Mouse (Mus musculus): ENCODE measurements around the gene Taar5. TPM values are rescaled to one million over a fixed set of nuclear protein-coding genes. Genes with fewer than 3 reads are reported as not detected.

The Taar5 gene
- polyA plus RNA-seq, 1 experiment from 2014 or later = not detected

DNA sequence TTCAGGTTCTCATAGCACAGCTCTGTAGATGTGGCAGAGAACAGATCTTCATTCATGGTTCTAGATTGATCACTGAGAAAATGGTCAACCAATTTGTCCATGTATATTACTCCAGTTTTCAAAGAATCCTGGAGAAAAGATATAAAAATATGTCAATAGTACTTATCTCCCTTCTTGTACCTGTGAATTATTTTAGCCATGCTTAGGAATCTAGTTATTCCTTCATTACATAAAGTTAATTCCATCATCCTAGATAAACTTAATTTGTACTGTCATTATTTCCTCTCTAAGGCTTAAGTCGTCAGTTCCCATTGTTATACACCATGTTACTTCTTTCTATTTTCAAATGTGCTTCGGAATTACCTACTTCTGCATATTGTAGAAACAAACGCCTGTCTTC is 22.9 kb downstream of the Taar5 start, which contains the start of gene Taar7a:
Taar7a (minus strand) TSS at position 101 of the 400 bp plus-strand sequence.
- ATAC-seq (ENCODE audit: low FRiP score) = no peak

DNA sequence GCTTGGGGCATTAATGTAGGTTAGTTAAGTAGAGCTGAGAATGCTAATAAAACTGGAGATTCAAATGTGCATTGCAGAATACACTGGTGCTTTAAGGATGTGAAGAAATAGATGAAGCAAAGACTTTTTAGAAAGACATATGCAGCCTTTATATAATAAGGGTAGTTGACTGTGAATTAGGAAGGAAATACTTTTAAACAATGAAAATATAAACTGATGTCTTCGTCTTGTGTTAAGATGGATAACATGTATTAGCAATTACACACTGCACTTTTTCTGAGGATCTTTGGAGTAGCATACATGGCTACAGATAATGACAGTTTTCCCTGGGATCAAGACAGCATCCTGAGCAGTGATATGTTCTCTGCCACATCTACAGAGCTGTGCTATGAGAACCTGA is 29.1 kb downstream of the Taar5 start, which contains the start of gene Taar7b:
Taar7b (plus strand) TSS at position 301 of the 400 bp plus-strand sequence.
- H3K27me3 ChIP-seq (ENCODE audit: control insufficient read depth, insufficient read depth, low read length) = no peaks in the 10 kb centered on the region
- WGBS = 94% methylated on average over 1 of the region's 1 CpGs
- no peak within 1 kb of the TSS for H3K9ac ChIP-seq (ENCODE audit: low read length)
- no peak within 1 kb of the TSS for H3K4me3 ChIP-seq (ENCODE audit: low read depth, low read length)
- H3K27ac ChIP-seq (ENCODE audit: low read depth, low read length) = no peak within 1 kb of the TSS
- H3K36me3 ChIP-seq (ENCODE audit: control insufficient read depth, insufficient read depth, low read length) = no peaks in the 10 kb centered on the region
- no peaks in the 10 kb centered on the region for H3K4me1 ChIP-seq (ENCODE audit: control insufficient read depth, insufficient read depth, low read length)
- no peaks in the 10 kb centered on the region for H3K9me3 ChIP-seq (ENCODE audit: control insufficient read depth, low read length)
- DNase-seq (ENCODE audit: low spot score, missing footprints) (no peak), ATAC-seq (ENCODE audit: low FRiP score) (no peak)
- H3K4me2 ChIP-seq = no peak within 1 kb of the TSS

More for the DNA sequence above, 22.9 kb downstream of the Taar5 start, which contains the start of gene Taar7a:
- H3K4me3 ChIP-seq (ENCODE audit: low read depth, low read length) = no peak within 1 kb of the TSS
- no peak within 1 kb of the TSS for H3K4me2 ChIP-seq
- no peak for DNase-seq (ENCODE audit: low spot score, missing footprints)
- H3K9me3 ChIP-seq (ENCODE audit: control insufficient read depth, low read length) = no peaks in the 10 kb centered on the region
- H3K9ac ChIP-seq (ENCODE audit: low read length) = no peak within 1 kb of the TSS
- H3K27me3 ChIP-seq (ENCODE audit: control insufficient read depth, insufficient read depth, low read length) = no peaks in the 10 kb centered on the region
- H3K4me1 ChIP-seq (ENCODE audit: control insufficient read depth, insufficient read depth, low read length) = no peaks in the 10 kb centered on the region
- no peak within 1 kb of the TSS for H3K27ac ChIP-seq (ENCODE audit: low read depth, low read length)
- WGBS = 87% methylated on average over 3 of the region's 3 CpGs
- H3K36me3 ChIP-seq (ENCODE audit: control insufficient read depth, insufficient read depth, low read length) = no peaks in the 10 kb centered on the region

DNA sequence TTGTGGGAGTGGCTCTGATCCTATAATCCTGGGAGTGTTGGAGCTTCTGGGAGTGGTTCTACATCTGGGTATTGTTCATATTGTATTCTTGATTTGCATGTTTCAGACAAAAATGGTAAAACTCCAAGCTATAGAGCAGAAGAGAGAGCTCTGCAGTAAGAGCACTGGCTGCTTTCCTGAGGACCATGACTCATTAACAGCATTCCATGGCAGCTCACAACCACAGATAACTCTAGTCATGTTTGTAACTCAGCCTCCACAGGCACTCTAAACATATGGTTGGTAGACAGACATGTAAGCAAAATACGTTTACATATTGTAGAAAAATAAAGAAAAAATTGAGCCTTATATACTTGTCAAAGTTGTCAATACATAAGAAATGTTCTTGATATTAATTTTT is 35.9 kb downstream of the Taar5 start:
- no peak overlapping the region for H3K9ac ChIP-seq (ENCODE audit: low read length)
- H3K9me3 ChIP-seq (ENCODE audit: control insufficient read depth, low read length) = no peaks in the 10 kb centered on the region
- ATAC-seq (ENCODE audit: low FRiP score) = no peak
- no peaks in the 10 kb centered on the region for H3K27me3 ChIP-seq (ENCODE audit: control insufficient read depth, insufficient read depth, low read length)
- no peak overlapping the region for H3K27ac ChIP-seq (ENCODE audit: low read depth, low read length)
- H3K4me1 ChIP-seq (ENCODE audit: control insufficient read depth, insufficient read depth, low read length) = no peaks in the 10 kb centered on the region
- WGBS = 76% methylated on average over 1 of the region's 1 CpGs
- no peak overlapping the region for H3K4me2 ChIP-seq
- H3K4me3 ChIP-seq (ENCODE audit: low read depth, low read length) = no peak overlapping the region
- DNase-seq (ENCODE audit: low spot score, missing footprints) = no peak
- H3K36me3 ChIP-seq (ENCODE audit: control insufficient read depth, insufficient read depth, low read length) = no peaks in the 10 kb centered on the region

DNA sequence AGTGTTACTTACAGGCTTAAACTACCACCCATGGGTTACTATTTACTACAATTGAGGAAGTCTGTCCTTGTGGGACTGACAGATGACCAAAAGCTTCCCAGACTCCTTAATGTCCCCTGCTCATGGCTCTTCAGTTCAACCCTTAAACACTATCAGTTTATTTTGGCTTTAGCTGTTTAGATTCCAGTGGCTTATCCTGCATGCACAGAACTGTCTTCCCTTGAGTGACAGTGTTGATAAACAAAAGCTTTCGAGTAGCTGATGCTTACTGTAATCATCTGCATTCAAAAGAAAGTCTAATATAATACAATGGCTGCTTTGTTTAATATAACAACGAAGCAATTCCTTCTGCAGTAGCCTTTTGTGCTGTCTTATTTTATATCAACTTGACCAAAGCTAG is 36.5 kb downstream of the Taar5 start:
- no peak overlapping the region for H3K4me3 ChIP-seq (ENCODE audit: low read depth, low read length)
- H3K4me2 ChIP-seq = no peak overlapping the region
- no peaks in the 10 kb centered on the region for H3K9me3 ChIP-seq (ENCODE audit: control insufficient read depth, low read length)
- no peaks in the 10 kb centered on the region for H3K36me3 ChIP-seq (ENCODE audit: control insufficient read depth, insufficient read depth, low read length)
- ATAC-seq (ENCODE audit: low FRiP score) (no peak), DNase-seq (ENCODE audit: low spot score, missing footprints) (no peak)
- H3K27ac ChIP-seq (ENCODE audit: low read depth, low read length) = no peak overlapping the region
- H3K27me3 ChIP-seq (ENCODE audit: control insufficient read depth, insufficient read depth, low read length) = no peaks in the 10 kb centered on the region
- H3K9ac ChIP-seq (ENCODE audit: low read length) = no peak overlapping the region
- WGBS = 77% methylated on average over 2 of the region's 2 CpGs
- H3K4me1 ChIP-seq (ENCODE audit: control insufficient read depth, insufficient read depth, low read length) = no peaks in the 10 kb centered on the region

DNA sequence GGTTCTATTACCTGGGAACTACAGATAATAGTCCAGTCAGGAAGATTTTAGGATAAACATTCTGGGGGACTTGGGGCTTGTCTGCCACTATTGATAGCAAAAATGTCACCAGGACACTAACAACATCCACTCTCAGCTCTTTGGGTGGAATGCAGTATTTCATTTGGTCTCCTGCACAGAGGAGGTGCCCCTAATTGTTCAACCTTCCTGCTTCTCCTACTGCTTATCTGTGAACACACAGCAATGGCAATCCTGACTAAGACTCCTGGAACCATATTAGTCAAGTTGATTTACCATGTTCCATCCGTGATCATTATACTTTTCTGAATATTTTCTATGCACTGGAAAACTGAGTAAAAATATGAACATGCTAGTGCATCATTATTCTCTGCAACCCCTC is 37.6 kb downstream of the Taar5 start:
- WGBS = 92% methylated on average over 1 of the region's 1 CpGs
- no peak for ATAC-seq (ENCODE audit: low FRiP score)
- H3K4me3 ChIP-seq (ENCODE audit: low read depth, low read length) = no peak overlapping the region

More for the DNA sequence above, 37.6 kb downstream of the Taar5 start:
- Histone ChIP-seq H3K4me2 (no peak overlapping the region), H3K27ac (ENCODE audit: low read depth, low read length) (no peak overlapping the region), H3K9ac (ENCODE audit: low read length) (no peak overlapping the region), H3K36me3 (ENCODE audit: control insufficient read depth, insufficient read depth, low read length) (no peaks in the 10 kb centered on the region), H3K4me1 (ENCODE audit: control insufficient read depth, insufficient read depth, low read length) (no peaks in the 10 kb centered on the region), H3K9me3 (ENCODE audit: control insufficient read depth, low read length) (no peaks in the 10 kb centered on the region), H3K27me3 (ENCODE audit: control insufficient read depth, insufficient read depth, low read length) (no peaks in the 10 kb centered on the region)
- DNase-seq (ENCODE audit: low spot score, missing footprints) = no peak

Other genes with a start within 250 kb of the Taar5 start
- gene Rps12, start 183.4 kb upstream of the Taar5 start, polyA plus RNA-seq (2014; fragmentation: Nextera tagmentation; extraction: Ambion mirVana) = 118 and 132 TPM in 2 replicates
- gene Slc18b1, start 173.7 kb upstream of the Taar5 start, polyA plus RNA-seq (2014; fragmentation: Nextera tagmentation; extraction: Ambion mirVana) = 14.5 and 16.6 TPM in 2 replicates
- not detected in 2 replicates for gene Vnn3, start 119.2 kb upstream of the Taar5 start, polyA plus RNA-seq (2014; fragmentation: Nextera tagmentation; extraction: Ambion mirVana)
- gene Vnn1, start 76.0 kb upstream of the Taar5 start, polyA plus RNA-seq (2014; fragmentation: Nextera tagmentation; extraction: Ambion mirVana) = 2.6 and 2.9 TPM in 2 replicates
- gene Taar1, start 50.4 kb upstream of the Taar5 start, polyA plus RNA-seq (2014; fragmentation: Nextera tagmentation; extraction: Ambion mirVana) = not detected in 2 replicates
- gene Taar2, start 32.1 kb upstream of the Taar5 start, polyA plus RNA-seq (2014; fragmentation: Nextera tagmentation; extraction: Ambion mirVana) = not detected in 2 replicates
- not detected in 2 replicates for gene Taar3, start 21.1 kb upstream of the Taar5 start, polyA plus RNA-seq (2014; fragmentation: Nextera tagmentation; extraction: Ambion mirVana)
- not detected in 2 replicates for gene Taar4, start 10.2 kb upstream of the Taar5 start, polyA plus RNA-seq (2014; fragmentation: Nextera tagmentation; extraction: Ambion mirVana)
- not detected in 2 replicates for gene Taar6, start 14.9 kb downstream of the Taar5 start, polyA plus RNA-seq (2014; fragmentation: Nextera tagmentation; extraction: Ambion mirVana)
- not detected in 2 replicates for gene Taar7a, start 22.8 kb downstream of the Taar5 start, polyA plus RNA-seq (2014; fragmentation: Nextera tagmentation; extraction: Ambion mirVana)
- not detected in 2 replicates for gene Taar7b, start 29.2 kb downstream of the Taar5 start, polyA plus RNA-seq (2014; fragmentation: Nextera tagmentation; extraction: Ambion mirVana)
- gene Taar7d, start 56.5 kb downstream of the Taar5 start, polyA plus RNA-seq (2014; fragmentation: Nextera tagmentation; extraction: Ambion mirVana) = not detected in 2 replicates
- not detected in 2 replicates for gene Taar7e, start 66.9 kb downstream of the Taar5 start, polyA plus RNA-seq (2014; fragmentation: Nextera tagmentation; extraction: Ambion mirVana)
- not detected in 2 replicates for gene Taar7f, start 78.8 kb downstream of the Taar5 start, polyA plus RNA-seq (2014; fragmentation: Nextera tagmentation; extraction: Ambion mirVana)
- gene Taar8a, start 105.8 kb downstream of the Taar5 start, polyA plus RNA-seq (2014; fragmentation: Nextera tagmentation; extraction: Ambion mirVana) = not detected in 2 replicates
- gene Taar8b, start 121.6 kb downstream of the Taar5 start, polyA plus RNA-seq (2014; fragmentation: Nextera tagmentation; extraction: Ambion mirVana) = not detected in 2 replicates
- not detected in 2 replicates for gene Taar8c, start 131.2 kb downstream of the Taar5 start, polyA plus RNA-seq (2014; fragmentation: Nextera tagmentation; extraction: Ambion mirVana)
- gene Taar9, start 138.8 kb downstream of the Taar5 start, polyA plus RNA-seq (2014; fragmentation: Nextera tagmentation; extraction: Ambion mirVana) = not detected in 2 replicates
- gene Stx7, start 178.6 kb downstream of the Taar5 start, polyA plus RNA-seq (2014; fragmentation: Nextera tagmentation; extraction: Ambion mirVana) = 98.6 and 99.6 TPM in 2 replicates

Data from midbrain, embryonic 11.5 days (tissue).